8 mouse cellular contexts compared by ENCODE assay signal in genomic region chr9:78108796-78109239, GRCm38 (mm10). TPM values are rescaled to one million over a fixed set of nuclear protein-coding genes. Genes with fewer than 3 reads are reported as not detected.
DNase-seq lines count a peak whose midpoint lies in the region; ATAC-seq and TF ChIP-seq lines count a peak whose summit lies in the region.

Fbxo9 (minus strand) TSS chr9:78109065.
Ick (plus strand) TSS chr9:78109192.

- WGBS in bone marrow, adult 2 months: under 1% methylated on average over 20 of the region's 20 CpGs
- under 1% methylated on average over 20 of the region's 20 CpGs for WGBS in embryonic facial prominence, embryonic 15.5 days
- WGBS in limb, embryonic 14.5 days: 0% methylated on average over 20 of the region's 20 CpGs
- under 1% methylated on average over 20 of the region's 20 CpGs for WGBS in midbrain, postnatal 0 days

- peak within 1 kb of the TSS; percentile 98 for H3K27ac ChIP-seq in bone marrow, adult 2 months (ENCODE audit: control insufficient read depth, insufficient read depth, low read depth, low read length, poor library complexity)
- H3K27ac ChIP-seq in embryonic facial prominence, embryonic 15.5 days (replicated peaks): peak within 1 kb of the TSS; percentile 95
- peak within 1 kb of the TSS; percentile 92 for H3K27ac ChIP-seq in limb, embryonic 14.5 days (replicated peaks; ENCODE audit: low read depth, low read length)
- H3K27ac ChIP-seq in midbrain, postnatal 0 days (ENCODE audit: low read depth, low read length): peak within 1 kb of the TSS; percentile 86

- peak within 1 kb of the TSS; percentile 88 for H3K4me3 ChIP-seq in bone marrow, adult 2 months (replicated peaks; ENCODE audit: control insufficient read depth, low read depth, low read length)
- H3K4me3 ChIP-seq in embryonic facial prominence, embryonic 15.5 days (replicated peaks): peak within 1 kb of the TSS; percentile 92
- peak within 1 kb of the TSS; percentile 91 for H3K4me3 ChIP-seq in limb, embryonic 14.5 days (replicated peaks; ENCODE audit: low read length)
- peak within 1 kb of the TSS; percentile 79 for H3K4me3 ChIP-seq in midbrain, postnatal 0 days (ENCODE audit: low read depth, low read length)

- no peaks in the 10 kb centered on the region for H3K27me3 ChIP-seq in embryonic facial prominence, embryonic 15.5 days
- no peaks in the 10 kb centered on the region for H3K27me3 ChIP-seq in limb, embryonic 14.5 days (ENCODE audit: control insufficient read depth, insufficient read depth, low read length)
- no peaks in the 10 kb centered on the region for H3K27me3 ChIP-seq in midbrain, postnatal 0 days (ENCODE audit: insufficient read depth, low read length)

- H3K9ac ChIP-seq in embryonic facial prominence, embryonic 15.5 days: peak within 1 kb of the TSS; percentile 96
- peak within 1 kb of the TSS; percentile 92 for H3K9ac ChIP-seq in limb, embryonic 14.5 days (ENCODE audit: low read depth, low read length, severe bottlenecking)
- H3K9ac ChIP-seq in midbrain, postnatal 0 days (replicated peaks; ENCODE audit: low read length, poor library complexity, severe bottlenecking): peak within 1 kb of the TSS; percentile 82

- peaks cover 11% of the 10 kb centered on the region; the same call in 1 of the 2 replicates for H3K36me3 ChIP-seq in embryonic facial prominence, embryonic 15.5 days
- H3K36me3 ChIP-seq in limb, embryonic 14.5 days (ENCODE audit: control insufficient read depth, insufficient read depth, low read length): peaks cover 8% of the 10 kb centered on the region; the same call in 1 of the 2 replicates
- H3K36me3 ChIP-seq in midbrain, postnatal 0 days (ENCODE audit: insufficient read depth, low read length): no peaks in the 10 kb centered on the region

- peak within 1 kb of the TSS; percentile 84 for H3K4me2 ChIP-seq in embryonic facial prominence, embryonic 15.5 days (replicated peaks)
- H3K4me2 ChIP-seq in limb, embryonic 14.5 days (replicated peaks; ENCODE audit: low read depth, low read length, severe bottlenecking): peak within 1 kb of the TSS; percentile 79
- H3K4me2 ChIP-seq in midbrain, postnatal 0 days (ENCODE audit: low read depth, low read length, poor library complexity, severe bottlenecking): peak within 1 kb of the TSS; percentile 69

- no peaks in the 10 kb centered on the region for H3K9me3 ChIP-seq in embryonic facial prominence, embryonic 15.5 days (replicated peaks)
- no peaks in the 10 kb centered on the region for H3K9me3 ChIP-seq in limb, embryonic 14.5 days (ENCODE audit: control insufficient read depth, low read length)
- H3K9me3 ChIP-seq in midbrain, postnatal 0 days (ENCODE audit: low read length): no peaks in the 10 kb centered on the region

- TF ChIP-seq POLR2A in bone marrow, adult 2 months (IDR thresholded peaks at IDR 0.05; ENCODE audit: borderline replicate concordance, control insufficient read depth, low read depth, low read length): no peak
- peak; percentile 38; the same call in 1 of the 2 replicates for TF ChIP-seq POLR2A in limb, embryonic 14.5 days (IDR thresholded peaks at IDR 0.05; ENCODE audit: borderline replicate concordance, extremely low read depth, insufficient read depth, insufficient read length)

- DNase-seq in 416B (ENCODE audit: low read depth): peak; percentile 98
- DNase-seq in heart, adult 8-10 months (ENCODE audit: low spot score): peak; percentile 94
- peak; percentile 96 for DNase-seq in kidney, adult 9 months
- DNase-seq in limb, embryonic 14.5 days (ENCODE audit: low spot score): peak; percentile 98
- DNase-seq in midbrain, postnatal 0 days (ENCODE audit: low spot score): peak; percentile 99
- peak; percentile 92 to 95 for DNase-seq in spleen, postnatal 36 days (ENCODE audit: low spot score in 2 of 2)

- peak; percentile 94 for ATAC-seq in embryonic facial prominence, embryonic 15.5 days (ENCODE audit: insufficient number of reproducible peaks, low FRiP score, low TSS enrichment, low read depth)
- peak; percentile 93 for ATAC-seq in limb, embryonic 14.5 days (ENCODE audit: low FRiP score, low read depth)
- ATAC-seq in midbrain, postnatal 0 days (ENCODE audit: low FRiP score): peak; percentile 95

- no peaks in the 10 kb centered on the region; the same call in 1 of the 2 replicates for H3K4me1 ChIP-seq in bone marrow, adult 2 months (ENCODE audit: control insufficient read depth, insufficient read depth, low read length)
- peaks cover 31% of the 10 kb centered on the region for H3K4me1 ChIP-seq in embryonic facial prominence, embryonic 15.5 days
- H3K4me1 ChIP-seq in limb, embryonic 14.5 days (ENCODE audit: control insufficient read depth, insufficient read depth, low read length): peaks cover 21% of the 10 kb centered on the region
- H3K4me1 ChIP-seq in midbrain, postnatal 0 days (ENCODE audit: insufficient read depth, low read length): peaks cover 8% of the 10 kb centered on the region

- TF ChIP-seq CTCF in bone marrow, adult 2 months (IDR thresholded peaks at IDR 0.05; ENCODE audit: control insufficient read depth, insufficient read depth, low read length): no peak
- no peak for TF ChIP-seq CTCF in midbrain, postnatal 0 days (IDR thresholded peaks at IDR 0.05)

RNA-seq across cellular contexts. Expression of gene Fbxo9, which starts in this region (rescaled TPM):
- 66.8 and 99.1 TPM in 2 replicates for polyA plus RNA-seq in bone marrow, adult 2 months (2011; ENCODE audit: insufficient read depth, insufficient read length, low replicate concordance, missing spikeins)
- 41.2 and 45.9 TPM in 2 replicates for polyA plus RNA-seq in embryonic facial prominence, embryonic 15.5 days (2015; fragmentation: Nextera tagmentation; extraction: Ambion mirVana)
- 10 to 100 TPM; 30.9 to 50.6 (median 45.5) TPM for total RNA-seq in heart, adult 8-10 months (2022)
- 61.4 and 65.6 TPM in 2 replicates for polyA plus RNA-seq in limb, embryonic 14.5 days (2012; rRNA removed)
- 43.6 and 44.2 TPM in 2 replicates for polyA plus RNA-seq in limb, embryonic 14.5 days (2014; fragmentation: Nextera tagmentation; extraction: Ambion mirVana)
- 94.6 and 115 TPM in 2 replicates for total RNA-seq in midbrain, postnatal 0 days (2014; rRNA removed)
- 84.8 and 89.9 TPM in 2 replicates for polyA plus RNA-seq in midbrain, postnatal 0 days (2015; fragmentation: Nextera tagmentation; extraction: Ambion mirVana)

RNA-seq across cellular contexts. Expression of gene Ick, which starts in this region (rescaled TPM):
- 4.4 and 6.5 TPM in 2 replicates for polyA plus RNA-seq in bone marrow, adult 2 months (2011; ENCODE audit: insufficient read depth, insufficient read length, low replicate concordance, missing spikeins)
- 23.9 and 26.3 TPM in 2 replicates for polyA plus RNA-seq in embryonic facial prominence, embryonic 15.5 days (2015; fragmentation: Nextera tagmentation; extraction: Ambion mirVana)
- total RNA-seq in heart, adult 8-10 months (2022): 10 to 100 TPM; 12.7 to 14.3 (median 13.3) TPM
- polyA plus RNA-seq in limb, embryonic 14.5 days (2012; rRNA removed): 31.0 and 35.2 TPM in 2 replicates
- polyA plus RNA-seq in limb, embryonic 14.5 days (2014; fragmentation: Nextera tagmentation; extraction: Ambion mirVana): 25.4 and 29.3 TPM in 2 replicates
- 52.2 and 56.0 TPM in 2 replicates for total RNA-seq in midbrain, postnatal 0 days (2014; rRNA removed)
- 31.3 and 34.6 TPM in 2 replicates for polyA plus RNA-seq in midbrain, postnatal 0 days (2015; fragmentation: Nextera tagmentation; extraction: Ambion mirVana)

Comparison
In these comparisons a context has a peak if more than half of its experiments do, and no peak if none do; other contexts are left out.
1. Peak in every context shown above with its lines: DNase-seq, ATAC-seq, H3K4me3 ChIP-seq and H3K27ac ChIP-seq.